Mouse (Mus musculus) T-helper 1 cell (primary cell): Measurements from ENCODE around the gene Vmn1r52.
"Not testable (repeated sequence)": the region's sequence is repeated elsewhere in the genome, so short reads cannot be mapped to it uniquely, and the experiment has no call there.

Experiments
- in situ Hi-C: fragments of 300-600 bp; cut with MboI, MseI; formaldehyde crosslinking; loops from one replicate; pipeline ENCODE4 v1.15.1; 2025; ENCODE audit warnings: high pct_unique_total_duplicates

Gene Vmn1r52

DNA sequence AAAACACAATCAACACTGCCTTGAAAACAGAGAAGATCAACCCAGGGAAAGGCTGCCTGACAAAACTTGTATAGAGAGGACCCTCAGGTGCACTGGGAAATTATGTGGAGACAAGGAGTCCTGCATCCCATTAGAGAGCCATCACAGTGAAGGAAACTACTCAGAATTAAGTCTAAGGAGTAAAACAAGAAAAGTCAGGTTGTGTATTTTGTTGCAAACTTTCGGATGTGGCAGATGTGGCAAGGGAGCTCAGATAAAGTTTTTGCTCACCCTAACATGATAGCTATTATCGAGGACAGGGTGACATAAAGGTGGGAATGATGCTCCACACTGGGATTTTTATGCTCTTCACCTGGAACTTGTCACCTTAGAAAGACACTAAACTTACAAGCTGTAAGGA, at the start of gene Vmn1r52:
Gene Vmn1r52 (plus strand): TSS at position 301 of the 400 bp plus-strand sequence.
- in situ Hi-C loops: no loop called here

DNA sequence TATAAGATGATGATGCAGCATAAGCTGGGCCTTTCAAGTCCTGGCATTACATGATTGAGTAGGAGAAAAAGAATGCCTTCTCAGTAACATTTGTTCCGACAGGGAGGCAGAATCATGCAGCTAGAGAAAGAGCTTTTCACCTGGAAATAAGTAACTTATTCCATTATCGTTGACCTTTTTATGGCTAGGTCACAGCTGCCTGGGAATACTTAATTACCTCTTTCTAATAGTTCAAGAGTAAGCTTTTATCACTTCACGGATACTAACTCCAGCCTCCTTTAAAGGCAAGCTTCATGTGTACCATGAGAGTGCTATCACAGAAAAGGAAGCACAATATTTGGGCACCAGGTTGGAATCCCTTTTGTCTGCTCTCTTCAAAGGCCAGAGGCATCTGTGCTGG, 14.5 kb upstream of the Vmn1r52 start:
- in situ Hi-C loops: no loop called here

DNA sequence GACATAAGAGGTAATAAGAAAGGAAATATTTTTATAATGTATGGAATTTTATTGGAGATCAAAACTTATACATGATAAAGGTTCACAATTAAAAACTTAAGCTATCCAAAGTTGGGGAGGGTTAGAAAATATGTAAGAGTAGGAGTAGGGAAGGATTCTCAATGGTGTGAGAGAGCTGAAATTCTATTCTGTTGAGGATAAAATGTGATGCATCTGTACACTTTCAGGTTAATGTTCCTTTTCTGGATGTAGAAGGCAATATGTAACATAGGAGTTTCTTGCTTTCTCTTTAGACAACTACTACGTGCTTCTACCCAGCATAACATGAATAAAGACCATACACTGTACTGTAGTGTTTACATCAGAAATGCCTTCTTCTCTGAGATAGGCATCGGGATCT, 27.9 kb downstream of the Vmn1r52 start, which contains the start of gene V1ra8:
Gene V1ra8 (plus strand): TSS at position 301 of the 400 bp plus-strand sequence.
- in situ Hi-C loops: not testable (repeated sequence)

- in situ Hi-C loops: no loop called here
Observed at GRCm38 (mm10) chr6:90224338-90224737, 49.7 kb downstream of the Vmn1r52 start, which contains the start of gene Vmn1r53. TSS of gene Vmn1r53 (minus strand) at chr6:90224438.
